In the genomic region with DNA sequence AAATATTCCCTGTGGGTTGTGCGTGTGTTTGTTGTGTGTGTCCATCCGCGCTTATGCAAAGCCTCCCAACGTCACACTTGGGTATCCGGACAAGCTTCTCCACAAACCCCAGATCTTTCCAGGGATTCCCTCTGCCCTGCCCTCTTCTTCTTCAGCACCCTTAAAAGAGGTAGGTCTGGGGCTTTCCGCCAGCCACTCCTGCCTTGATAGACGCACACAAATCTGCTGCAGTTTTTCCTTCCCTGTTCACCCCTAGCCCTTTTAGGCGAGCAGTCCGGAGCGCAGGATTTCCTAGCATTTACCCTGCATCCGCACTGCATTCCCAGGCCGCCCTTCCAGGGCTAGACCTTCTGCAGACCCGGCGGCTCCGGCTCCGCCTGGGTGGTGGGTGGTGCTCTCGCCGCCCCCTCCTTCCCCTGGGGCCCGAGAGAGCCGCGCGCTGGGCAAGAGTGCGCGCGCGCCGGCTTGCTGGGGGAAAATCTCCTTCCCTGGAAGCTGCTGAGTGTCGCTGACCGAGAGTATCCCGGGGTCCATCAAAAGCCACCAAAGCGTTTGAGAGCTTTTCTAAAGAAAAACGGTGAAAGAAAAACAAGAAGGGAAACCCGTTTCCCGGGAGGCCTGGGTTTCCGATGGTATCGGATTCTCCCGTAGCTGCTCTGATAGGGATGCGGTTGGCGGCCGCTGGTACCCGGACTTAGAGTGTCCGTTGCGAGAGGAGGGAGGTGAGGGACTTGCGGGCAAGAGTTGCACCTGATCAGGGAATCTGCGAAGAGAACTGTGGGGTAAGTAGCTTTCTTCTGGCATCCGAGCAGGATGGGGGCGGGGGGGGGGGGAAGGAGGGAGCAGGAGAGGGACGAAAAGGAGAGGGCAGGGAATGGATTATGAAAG, we compare ENCODE assay signal across 8 mouse cellular contexts. TPM values are rescaled to one million over a fixed set of nuclear protein-coding genes. Genes with fewer than 3 reads are reported as not detected.
DNase-seq lines count a peak whose midpoint lies in the region; ATAC-seq lines count a peak whose summit lies in the region.

A gene (plus strand): TSS at position 88 of the 888 bp plus-strand sequence.

- no peaks in the 10 kb centered on the region for H3K36me3 ChIP-seq in hindbrain, embryonic 10.5 days
- no peaks in the 10 kb centered on the region for H3K36me3 ChIP-seq in limb, embryonic 13.5 days

- H3K4me1 ChIP-seq in hindbrain, embryonic 10.5 days (replicated peaks), result peaks cover 30% of the 10 kb centered on the region
- peaks cover 24% of the 10 kb centered on the region for H3K4me1 ChIP-seq in limb, embryonic 13.5 days

- peaks cover 62% of the 10 kb centered on the region for H3K27me3 ChIP-seq in hindbrain, embryonic 10.5 days (ENCODE audit: insufficient read depth, poor library complexity, severe bottlenecking)
- peaks cover 73% of the 10 kb centered on the region for H3K27me3 ChIP-seq in limb, embryonic 13.5 days

- peak within 1 kb of the TSS; percentile 62 for H3K4me3 ChIP-seq in hindbrain, embryonic 10.5 days
- peak within 1 kb of the TSS; percentile 46 for H3K4me3 ChIP-seq in limb, embryonic 13.5 days

- 0 out of 2 replicates have a peak within 1 kb of the TSS, but pooled peaks have one; percentile 29 for H3K27ac ChIP-seq in hindbrain, embryonic 10.5 days
- H3K27ac ChIP-seq in limb, embryonic 13.5 days, result no peak within 1 kb of the TSS

- DNase-seq in layer of hippocampus, adult 11-12 months (ENCODE audit: low spot score), result peak; percentile 16
- no peak for DNase-seq in layer of hippocampus, adult 9-11 months
- DNase-seq in cerebellum, postnatal 25 days, result peak; percentile 83 to 85
- peak; percentile 49 for DNase-seq in hindbrain, embryonic 10.5 days (ENCODE audit: low spot score)
- DNase-seq in right cerebral cortex, postnatal 4 days, result peak; percentile 25
- no peak for DNase-seq in adrenal gland, adult 18-20 months (ENCODE audit: low spot score in 2 of 2)

- H3K9ac ChIP-seq in limb, embryonic 13.5 days, result no peak within 1 kb of the TSS

- ATAC-seq in limb, embryonic 13.5 days (ENCODE audit: low FRiP score, low read depth), result no peak
- no peak for ATAC-seq in granulocyte monocyte progenitor cell, adult 5-6 weeks (replicated peaks; ENCODE audit: poor library complexity, severe bottlenecking)

- WGBS in hindbrain, embryonic 10.5 days, result under 1% methylated on average over 48 of the region's 48 CpGs
- WGBS in limb, embryonic 13.5 days, result 1% methylated on average over 46 of the region's 48 CpGs

- no peaks in the 10 kb centered on the region for H3K9me3 ChIP-seq in hindbrain, embryonic 10.5 days
- H3K9me3 ChIP-seq in limb, embryonic 13.5 days, result no peaks in the 10 kb centered on the region

- H3K4me2 ChIP-seq in limb, embryonic 13.5 days (replicated peaks), result peak within 1 kb of the TSS; percentile 74

RNA-seq across cellular contexts. Expression of the gene that starts here (rescaled TPM):
- polyA plus RNA-seq in hindbrain, embryonic 10.5 days (2016; fragmentation: Nextera tagmentation; extraction: Ambion mirVana), result 0.61 and 4.9 TPM in 2 replicates
- 0.75 and 1.2 TPM in 2 replicates for polyA plus RNA-seq in limb, embryonic 13.5 days (2015; fragmentation: Nextera tagmentation; extraction: Ambion mirVana)
- under 1 TPM in 1 of 2 experiments, not detected in 1; 0.17 TPM for total RNA-seq in adrenal gland, adult 18-20 months (2021)
- total RNA-seq in granulocyte monocyte progenitor cell, adult 5-6 weeks (2014; fragmentation: Nextera tagmentation), result not detected in 2 replicates
- total RNA-seq in granulocyte monocyte progenitor cell, adult 5-6 weeks (2017), result not detected in 2 replicates

Comparison
In these comparisons a context has a peak if more than half of its experiments do, and no peak if none do; other contexts are left out.
1. DNase-seq: peak in layer of hippocampus, adult 11-12 months (single experiment), cerebellum, postnatal 25 days (2 of 2), hindbrain, embryonic 10.5 days (single experiment) and right cerebral cortex, postnatal 4 days (single experiment); none in layer of hippocampus, adult 9-11 months (single experiment) and adrenal gland, adult 18-20 months (0 of 2).